Mouse (Mus musculus) midbrain, embryonic 13.5 days (tissue): ENCODE measurements around the gene Bicral. TPM values are rescaled to one million over a fixed set of nuclear protein-coding genes. Genes with fewer than 3 reads are reported as not detected.

Source experiments
- ATAC-seq: fragments of 200-750 bp; cut with Nextera tagmentation; 2 replicates; pipeline ENCODE4 v1.8.0; 2017; ENCODE audit warnings: mild to moderate bottlenecking, moderate TSS enrichment, moderate library complexity
- H3K27ac ChIP-seq: fragments of 300-500 bp; sonication (generic); 2 replicates; pipeline ENCODE4 v1.5.1; 2015; ENCODE audit warnings: inconsistent platforms, mild to moderate bottlenecking, moderate library complexity
- H3K27me3 ChIP-seq: fragments of 300-500 bp; sonication (generic); 2 replicates; pipeline ENCODE4 v1.6.1; 2015; ENCODE audit warnings: mild to moderate bottlenecking, inconsistent platforms
- H3K36me3 ChIP-seq: fragments of 300-500 bp; sonication (generic); 2 replicates; pipeline ENCODE4 v1.6.1; 2015; ENCODE audit warnings: mild to moderate bottlenecking, inconsistent platforms
- H3K4me1 ChIP-seq: fragments of 300-500 bp; sonication (generic); replicated peaks from 2 replicates; pipeline ENCODE4 v1.6.1; 2015; ENCODE audit warnings: inconsistent platforms
- H3K4me2 ChIP-seq: fragments of 300-500 bp; sonication (generic); replicated peaks from 2 replicates; pipeline ENCODE4 v1.6.1; 2015; ENCODE audit warnings: moderate library complexity, mild to moderate bottlenecking, inconsistent platforms
- H3K4me3 ChIP-seq: fragments of 300-500 bp; sonication (generic); replicated peaks from 2 replicates; pipeline ENCODE4 v1.5.1; 2015; ENCODE audit warnings: mild to moderate bottlenecking, inconsistent platforms
- H3K9ac ChIP-seq: fragments of 300-500 bp; sonication (generic); replicated peaks from 2 replicates; pipeline ENCODE4 v1.6.1; 2015; ENCODE audit warnings: mild to moderate bottlenecking, inconsistent platforms
- H3K9me3 ChIP-seq: fragments of 300-500 bp; sonication (generic); 2 replicates; pipeline ENCODE4 v1.6.1; 2016; ENCODE audit warnings: mild to moderate bottlenecking, inconsistent platforms
- WGBS: fragments of 180-500 bp; shearing (Covaris S2); methylation state at CpG from one replicate; pipeline ENCODE4 v1.1.7; 2015; 5-methylcytosine and 5-hydroxymethylcytosine counted together
- polyA plus RNA-seq: library from polyadenylated mRNA; unstranded; fragments of >200 nt; fragmentation: Nextera tagmentation; extraction: Ambion mirVana; gene quantifications from 2 replicates; pipeline ENCODE4 v1.2.1, GENCODE M21; 2015

Bicral gene
- polyA plus RNA-seq, 1 experiment from 2014 or later, result 9.4 TPM

GRCm38 (mm10) chr17:46832981-46833305, 25.3 kb downstream of the Bicral start:
- no peaks in the 10 kb centered on the region for H3K27me3 ChIP-seq
- peaks cover 16% of the 10 kb centered on the region for H3K36me3 ChIP-seq
- no peaks in the 10 kb centered on the region for H3K4me1 ChIP-seq
- H3K4me2 ChIP-seq, result no peak overlapping the region
- 90% methylated on average over 4 of the region's 4 CpGs for WGBS
- no peaks in the 10 kb centered on the region for H3K9me3 ChIP-seq
- H3K9ac ChIP-seq, result no peak overlapping the region
- no peak overlapping the region for H3K27ac ChIP-seq
- ATAC-seq, result no peak
- H3K4me3 ChIP-seq, result no peak overlapping the region

- no peaks in the 10 kb centered on the region for H3K9me3 ChIP-seq
- H3K4me1 ChIP-seq, result no peaks in the 10 kb centered on the region
- no peak overlapping the region for H3K27ac ChIP-seq
- peaks cover 19% of the 10 kb centered on the region for H3K36me3 ChIP-seq
- no peak overlapping the region for H3K4me3 ChIP-seq
- WGBS, result 77% methylated on average over 11 of the region's 11 CpGs
- no peaks in the 10 kb centered on the region for H3K27me3 ChIP-seq
- no peak overlapping the region for H3K9ac ChIP-seq
- no peak for ATAC-seq
- H3K4me2 ChIP-seq, result no peak overlapping the region
Measured at GRCm38 (mm10) chr17:46832101-46832980, 25.9 kb downstream of the Bicral start.

GRCm38 (mm10) chr17:46829856-46830535, 28.3 kb downstream of the Bicral start:
- Histone ChIP-seq H3K36me3 (peaks cover 39% of the 10 kb centered on the region), H3K27ac (no peak overlapping the region), H3K9ac (no peak overlapping the region), H3K4me3 (no peak overlapping the region), H3K9me3 (no peaks in the 10 kb centered on the region), H3K27me3 (no peaks in the 10 kb centered on the region), H3K4me1 (no peaks in the 10 kb centered on the region), H3K4me2 (no peak overlapping the region)
- no peak for ATAC-seq
- WGBS, result 93% methylated on average over 11 of the region's 11 CpGs

- WGBS, result 94% methylated on average over 3 of the region's 3 CpGs
- peaks cover 49% of the 10 kb centered on the region for H3K36me3 ChIP-seq
- no peak overlapping the region for H3K9ac ChIP-seq
- no peak overlapping the region for H3K4me3 ChIP-seq
- H3K27ac ChIP-seq, result no peak overlapping the region
- no peaks in the 10 kb centered on the region for H3K9me3 ChIP-seq
- H3K4me2 ChIP-seq, result no peak overlapping the region
- no peaks in the 10 kb centered on the region for H3K4me1 ChIP-seq
- no peak for ATAC-seq
- no peaks in the 10 kb centered on the region for H3K27me3 ChIP-seq
Measured at GRCm38 (mm10) chr17:46828935-46829334, 29.3 kb downstream of the Bicral start.

- Histone ChIP-seq H3K27ac (no peak overlapping the region), H3K27me3 (no peaks in the 10 kb centered on the region), H3K4me3 (no peak overlapping the region), H3K9ac (no peak overlapping the region), H3K4me1 (no peaks in the 10 kb centered on the region), H3K36me3 (peaks cover 87% of the 10 kb centered on the region), H3K4me2 (no peak overlapping the region), H3K9me3 (no peaks in the 10 kb centered on the region)
- ATAC-seq, result no peak
- 92% methylated on average over 8 of the region's 8 CpGs for WGBS
Measured at GRCm38 (mm10) chr17:46823091-46823490, 35.2 kb downstream of the Bicral start.

GRCm38 (mm10) chr17:46820628-46821027, 37.7 kb downstream of the Bicral start:
- H3K36me3 ChIP-seq, result peaks cover 84% of the 10 kb centered on the region
- no peak overlapping the region for H3K27ac ChIP-seq
- H3K4me2 ChIP-seq, result no peak overlapping the region
- no peaks in the 10 kb centered on the region for H3K4me1 ChIP-seq
- H3K9ac ChIP-seq, result no peak overlapping the region
- WGBS, result 95% methylated on average over 7 of the region's 7 CpGs
- no peaks in the 10 kb centered on the region for H3K27me3 ChIP-seq
- H3K4me3 ChIP-seq, result no peak overlapping the region
- no peaks in the 10 kb centered on the region for H3K9me3 ChIP-seq
- no peak for ATAC-seq

GRCm38 (mm10) chr17:46817734-46818158, 40.5 kb downstream of the Bicral start:
- Histone ChIP-seq H3K4me2 (no peak overlapping the region), H3K4me1 (no peaks in the 10 kb centered on the region), H3K27ac (no peak overlapping the region), H3K27me3 (no peaks in the 10 kb centered on the region), H3K4me3 (no peak overlapping the region), H3K9ac (no peak overlapping the region), H3K36me3 (peaks cover 73% of the 10 kb centered on the region), H3K9me3 (no peaks in the 10 kb centered on the region)
- WGBS, result 87% methylated on average over 12 of the region's 12 CpGs
- no peak for ATAC-seq

GRCm38 (mm10) chr17:46816306-46816705, 42.0 kb downstream of the Bicral start:
- Histone ChIP-seq H3K9ac (no peak overlapping the region), H3K4me3 (no peak overlapping the region), H3K27me3 (no peaks in the 10 kb centered on the region), H3K9me3 (no peaks in the 10 kb centered on the region), H3K36me3 (peaks cover 75% of the 10 kb centered on the region), H3K4me2 (no peak overlapping the region), H3K4me1 (no peaks in the 10 kb centered on the region), H3K27ac (no peak overlapping the region)
- 61% methylated on average over 13 of the region's 13 CpGs for WGBS
- ATAC-seq, result no peak

GRCm38 (mm10) chr17:46814497-46814896, 43.8 kb downstream of the Bicral start:
- H3K9me3 ChIP-seq, result no peaks in the 10 kb centered on the region
- H3K9ac ChIP-seq, result no peak overlapping the region
- no peak overlapping the region for H3K4me3 ChIP-seq
- H3K4me2 ChIP-seq, result no peak overlapping the region
- 93% methylated on average over 6 of the region's 6 CpGs for WGBS
- no peaks in the 10 kb centered on the region for H3K4me1 ChIP-seq
- peaks cover 71% of the 10 kb centered on the region for H3K36me3 ChIP-seq
- no peak overlapping the region for H3K27ac ChIP-seq
- H3K27me3 ChIP-seq, result no peaks in the 10 kb centered on the region
- ATAC-seq, result no peak

- no peaks in the 10 kb centered on the region for H3K9me3 ChIP-seq
- H3K4me1 ChIP-seq, result no peaks in the 10 kb centered on the region
- 86% methylated on average over 8 of the region's 8 CpGs for WGBS
Measured at GRCm38 (mm10) chr17:46813637-46814036, 44.6 kb downstream of the Bicral start.

GRCm38 (mm10) chr17:46812442-46812841, 45.8 kb downstream of the Bicral start:
- WGBS, result 94% methylated on average over 1 of the region's 1 CpGs
- Histone ChIP-seq H3K9me3 (no peaks in the 10 kb centered on the region), H3K4me1 (no peaks in the 10 kb centered on the region), H3K4me2 (no peak overlapping the region), H3K9ac (no peak overlapping the region), H3K4me3 (no peak overlapping the region), H3K27ac (no peak overlapping the region), H3K36me3 (peaks cover 71% of the 10 kb centered on the region), H3K27me3 (no peaks in the 10 kb centered on the region)
- no peak for ATAC-seq

More at GRCm38 (mm10) chr17:46813637-46814036, 44.6 kb downstream of the Bicral start:
- Histone ChIP-seq H3K27me3 (no peaks in the 10 kb centered on the region), H3K4me3 (no peak overlapping the region), H3K4me2 (no peak overlapping the region), H3K27ac (no peak overlapping the region), H3K36me3 (peaks cover 70% of the 10 kb centered on the region), H3K9ac (no peak overlapping the region)
- ATAC-seq, result no peak

- H3K9me3 ChIP-seq, result no peaks in the 10 kb centered on the region
- H3K36me3 ChIP-seq, result peaks cover 81% of the 10 kb centered on the region
- no peak overlapping the region for H3K4me2 ChIP-seq
- H3K4me1 ChIP-seq, result no peaks in the 10 kb centered on the region
- 73% methylated on average over 3 of the region's 3 CpGs for WGBS
- ATAC-seq, result no peak
- H3K4me3 ChIP-seq, result no peak overlapping the region
- no peaks in the 10 kb centered on the region for H3K27me3 ChIP-seq
- H3K27ac ChIP-seq, result no peak overlapping the region
- no peak overlapping the region for H3K9ac ChIP-seq
Measured at GRCm38 (mm10) chr17:46810672-46811071, 47.6 kb downstream of the Bicral start.
